Mouse (Mus musculus) mouse trophoblast stem cell (cell line): ENCODE measurements around the gene Fam104a.
"Not testable (repeated sequence)": the region's sequence is repeated elsewhere in the genome, so short reads cannot be mapped to it uniquely, and the experiment has no call there.

Experiments
- in situ Hi-C, 2 experiments: fragments of 300-500 bp; cut with MseI, MboI; formaldehyde crosslinking; loops; 2 replicates in 1 of 2; 3 replicates in 1 of 2; pipeline ENCODE4 v1.15.1; 2025

Gene Fam104a

GRCm38 (mm10) chr11:113666205-113666604 is 17.8 kb downstream of the Fam104a start:
- in situ Hi-C loops: no loop called here

GRCm38 (mm10) chr11:113664279-113664678 is 19.7 kb downstream of the Fam104a start:
- in situ Hi-C loops: no loop called here

- in situ Hi-C loops: no loop called here
Observed at GRCm38 (mm10) chr11:113661835-113662351, 22.1 kb downstream of the Fam104a start.

- in situ Hi-C loops: no loop called here
Observed at GRCm38 (mm10) chr11:113660940-113661339, 23.0 kb downstream of the Fam104a start.

- in situ Hi-C loops: not testable (repeated sequence)
Observed at GRCm38 (mm10) chr11:113660213-113660612, 23.7 kb downstream of the Fam104a start.

GRCm38 (mm10) chr11:113658763-113659162 is 25.2 kb downstream of the Fam104a start:
- in situ Hi-C loops: no loop called here

GRCm38 (mm10) chr11:113658319-113658718 is 25.6 kb downstream of the Fam104a start:
- in situ Hi-C loops: no loop called here

GRCm38 (mm10) chr11:113657221-113657620 is 26.7 kb downstream of the Fam104a start:
- in situ Hi-C loops: no loop called here

GRCm38 (mm10) chr11:113656511-113656932 is 27.4 kb downstream of the Fam104a start:
- in situ Hi-C loops: no loop called here

- in situ Hi-C loops: no loop called here
Observed at GRCm38 (mm10) chr11:113654561-113655270, 29.2 kb downstream of the Fam104a start.

- in situ Hi-C loops: no loop called here
Observed at GRCm38 (mm10) chr11:113654105-113654504, 29.9 kb downstream of the Fam104a start.

GRCm38 (mm10) chr11:113652516-113652915 is 31.4 kb downstream of the Fam104a start:
- in situ Hi-C loops: no loop called here

GRCm38 (mm10) chr11:113651907-113652273 is 32.1 kb downstream of the Fam104a start:
- in situ Hi-C loops: no loop called here

- in situ Hi-C loops: no loop called here
Observed at GRCm38 (mm10) chr11:113651206-113651906, 32.6 kb downstream of the Fam104a start.

- in situ Hi-C loops: no loop called here
Observed at GRCm38 (mm10) chr11:113649353-113650210, 34.4 kb downstream of the Fam104a start, which contains the start of gene Slc39a11. TSS of gene Slc39a11 (minus strand) at chr11:113650079.

GRCm38 (mm10) chr11:113648690-113649352 is 35.1 kb downstream of the Fam104a start, which contains the start of gene Cog1:
TSS of gene Cog1 (plus strand) at chr11:113649169.
- in situ Hi-C loops: no loop called here

- in situ Hi-C loops: no loop called here
Observed at GRCm38 (mm10) chr11:113648152-113648551, 35.8 kb downstream of the Fam104a start.

- in situ Hi-C loops: no loop called here
Observed at GRCm38 (mm10) chr11:113645181-113645580, 38.8 kb downstream of the Fam104a start.

GRCm38 (mm10) chr11:113638680-113639079 is 45.3 kb downstream of the Fam104a start:
- in situ Hi-C loops: no loop called here

GRCm38 (mm10) chr11:113634699-113635121 is 49.2 kb downstream of the Fam104a start:
- in situ Hi-C loops: no loop called here

GRCm38 (mm10) chr11:113633398-113633797 is 50.6 kb downstream of the Fam104a start:
- in situ Hi-C loops: no loop called here
